ENCODE assay signal across 20 mouse cellular contexts in genomic region chr4:129861400-129861799, GRCm38 (mm10). TPM values are rescaled to one million over a fixed set of nuclear protein-coding genes. Genes with fewer than 3 reads are reported as not detected.
DNase-seq lines count a peak whose midpoint lies in the region; ATAC-seq and TF ChIP-seq lines count a peak whose summit lies in the region.
"Had no signal": no experiment of that assay in that cellular context is flagged by ENCODE, and none has a peak within 500 bp of the region (broad histone marks: within the 10 kb centered on the region; RNA-seq: fewer than 3 reads in every experiment).

No protein-coding gene starts in this region.

- TF ChIP-seq EP300 in CH12.LX (IDR thresholded peaks at IDR 0.05; ENCODE audit: low read length): no peak

- no peak overlapping the region; the same call in 1 of the 2 replicates for H3K4me3 ChIP-seq in spleen, adult 2 months (ENCODE audit: extremely low read depth, insufficient read depth, insufficient read length)
- no peak overlapping the region for H3K4me3 ChIP-seq in CH12.LX (replicated peaks in 1 of 3; ENCODE audit: low read depth in 2 of 3, low read length in 2 of 3, poor library complexity in 1 of 3)
- H3K4me3 ChIP-seq: embryonic facial prominence, embryonic 10.5 days; forebrain, embryonic 13.5 days; heart, embryonic 13.5 days; hindbrain, embryonic 12.5 days had no signal

- WGBS in spleen, adult 2 months: 30% methylated on average over 8 of the region's 8 CpGs

- TF ChIP-seq CTCF in spleen, adult 2 months (IDR thresholded peaks at IDR 0.05; ENCODE audit: extremely low read depth, insufficient read depth, insufficient read length, insufficient replicate concordance): no peak
- no peak for TF ChIP-seq CTCF in CH12.LX (conservative IDR thresholded peaks at IDR 0.05 in 1 of 2, IDR thresholded peaks at IDR 0.05 in 1 of 2; ENCODE audit: low read depth in 2 of 2, low read length in 2 of 2)

- dilution Hi-C loops in CH12.LX (cut with MboI; ENCODE audit: extremely low pct_ligation_motif_present, extremely low pct_unique_long_range_greater_than_20kb, low sequenced_read_pairs): no loop called here

- DNase-seq in spleen, adult 2 months (ENCODE audit: low read depth in 1 of 2, low spot score in 2 of 2): peak in 1 of 2 experiments; percentile 50
- no peak for DNase-seq in spleen, postnatal 4 days (ENCODE audit: low spot score in 2 of 2)
- DNase-seq in CH12.LX (ENCODE audit: extremely low read depth): peak; percentile 36
- no peak for DNase-seq in left cerebral cortex, adult 18-20 months (ENCODE audit: low spot score in 2 of 2)
- DNase-seq in cerebellum, adult 9-10 months: no peak
- DNase-seq: adrenal gland, postnatal 10 days; cerebellum, adult 11 months; cerebellum, adult 8-10 months; cerebellum, postnatal 36 days; forebrain, postnatal 0 days; gastrocnemius, postnatal 14 days; heart, postnatal 4 days had no signal

- TF ChIP-seq RAD21 in CH12.LX (IDR thresholded peaks at IDR 0.05; ENCODE audit: low read depth, low read length): no peak

- in situ Hi-C loops in CH12.LX (cut with MboI; ENCODE audit: low pct_ligation_motif_present, low pct_unique_long_range_greater_than_20kb, low sequenced_read_pairs): no loop called here

- no peaks in the 10 kb centered on the region for H3K36me3 ChIP-seq in spleen, adult 2 months (ENCODE audit: control insufficient read depth, insufficient read depth, low read length)
- H3K36me3 ChIP-seq in CH12.LX (replicated peaks in 1 of 2; ENCODE audit: control insufficient read depth in 1 of 2, insufficient read depth in 1 of 2, low read length in 1 of 2): no peaks in the 10 kb centered on the region
- H3K36me3 ChIP-seq: heart, embryonic 13.5 days had no signal

- H3K79me2 ChIP-seq in CH12.LX (replicated peaks; ENCODE audit: control insufficient read depth, extremely low read depth, insufficient read depth, poor library complexity, severe bottlenecking): no peaks in the 10 kb centered on the region

- H3K27me3 ChIP-seq in spleen, adult 2 months (ENCODE audit: control insufficient read depth, insufficient read depth, low read length): no peaks in the 10 kb centered on the region
- no peaks in the 10 kb centered on the region for H3K27me3 ChIP-seq in CH12.LX (replicated peaks)
- H3K27me3 ChIP-seq: forebrain, embryonic 13.5 days; heart, embryonic 13.5 days; hindbrain, embryonic 12.5 days had no signal

- peaks cover 2% of the 10 kb centered on the region for H3K9me3 ChIP-seq in CH12.LX (replicated peaks; ENCODE audit: low read length)
- H3K9me3 ChIP-seq: embryonic facial prominence, embryonic 10.5 days; forebrain, embryonic 13.5 days; heart, embryonic 13.5 days; hindbrain, embryonic 12.5 days had no signal

- no peak overlapping the region for H3K9ac ChIP-seq in CH12.LX (ENCODE audit: insufficient read depth, low read depth)
- H3K9ac ChIP-seq: forebrain, embryonic 13.5 days; forebrain, postnatal 0 days; heart, embryonic 13.5 days; hindbrain, embryonic 12.5 days had no signal

- peaks cover 8% of the 10 kb centered on the region; the same call in 1 of the 2 replicates for H3K4me1 ChIP-seq in spleen, adult 2 months (ENCODE audit: control insufficient read depth, insufficient read depth, insufficient read length)
- peaks cover 9 to 23% of the 10 kb centered on the region in 2 experiments; a peak in 3 of 4 replicates for H3K4me1 ChIP-seq in CH12.LX (ENCODE audit: control insufficient read depth in 1 of 2, insufficient read depth in 2 of 2)
- H3K4me1 ChIP-seq: embryonic facial prominence, embryonic 10.5 days; forebrain, embryonic 13.5 days; heart, embryonic 13.5 days; hindbrain, embryonic 12.5 days had no signal

- TF ChIP-seq POLR2A in spleen, adult 2 months (IDR thresholded peaks at IDR 0.05; ENCODE audit: low read depth, low read length): no peak; the same call in 1 of the 2 replicates
- no peak for TF ChIP-seq POLR2A in CH12.LX (IDR thresholded peaks at IDR 0.05; ENCODE audit: low read depth, low read length)

- no peak overlapping the region for H3K4me2 ChIP-seq in CH12.LX (ENCODE audit: insufficient read depth, low read depth, poor library complexity, severe bottlenecking)
- H3K4me2 ChIP-seq: forebrain, embryonic 13.5 days; heart, embryonic 13.5 days; hindbrain, embryonic 12.5 days had no signal

- peak; percentile 61 for ATAC-seq in megakaryocyte progenitor cell, adult 5-6 weeks (replicated peaks; ENCODE audit: poor library complexity)
- no peak for ATAC-seq in megakaryocyte-erythroid progenitor cell, adult 5-6 weeks (replicated peaks; ENCODE audit: low FRiP score, low TSS enrichment, poor library complexity, severe bottlenecking)
- ATAC-seq: CD4-positive, CD25-positive, alpha-beta regulatory T cell, adult 4 months; forebrain, embryonic 13.5 days; forebrain, postnatal 0 days; hindbrain, embryonic 16.5 days had no signal

- H3K27ac ChIP-seq in spleen, adult 2 months (ENCODE audit: insufficient read depth, low read length): peak overlapping the region; percentile 62
- no peak overlapping the region for H3K27ac ChIP-seq in CH12.LX (ENCODE audit: insufficient read depth, low read depth)
- H3K27ac ChIP-seq: embryonic facial prominence, embryonic 10.5 days; forebrain, embryonic 13.5 days; heart, embryonic 13.5 days; hindbrain, embryonic 12.5 days had no signal

TF ChIP-seq in CH12.LX, 34 proteins besides CTCF, POLR2A, EP300 and RAD21:
- TF ChIP-seq USF2 (conservative IDR thresholded peaks at IDR 0.05; ENCODE audit: low read depth, low read length) (no peak), ZC3H11A (IDR thresholded peaks at IDR 0.05; ENCODE audit: low read depth, low read length) (no peak), MAX (IDR thresholded peaks at IDR 0.05; ENCODE audit: low read length) (no peak), TCF12 (IDR thresholded peaks at IDR 0.05; ENCODE audit: low read depth, low read length) (no peak), TBP (conservative IDR thresholded peaks at IDR 0.05; ENCODE audit: low read depth, low read length) (no peak), UBTF (IDR thresholded peaks at IDR 0.05; ENCODE audit: low read depth, low read length) (no peak)

RNA-seq across cellular contexts. Expression of gene Ptp4a2, which starts 50.4 kb away (rescaled TPM):
- 47.6 and 51.1 TPM in 2 replicates for polyA plus RNA-seq in spleen, adult 2 months (2012; rRNA removed)
- total RNA-seq in CH12.LX (2012; rRNA removed) (113 and 163 TPM in 2 replicates), CH12.LX (2014; rRNA removed) (415 and 493 TPM in 2 replicates)
- polyA plus RNA-seq in CH12.LX (2012; ENCODE audit: insufficient read length, low read depth): 327 and 467 TPM in 2 replicates
- total RNA-seq in megakaryocyte progenitor cell, adult 5-6 weeks (2015): 310 and 335 TPM in 2 replicates
- total RNA-seq in megakaryocyte progenitor cell, adult 5-6 weeks (2017): 303 and 393 TPM in 2 replicates
- 168 and 313 TPM in 2 replicates for total RNA-seq in megakaryocyte-erythroid progenitor cell, adult 5-6 weeks (2014; fragmentation: Nextera tagmentation)
- 419 and 540 TPM in 2 replicates for total RNA-seq in megakaryocyte-erythroid progenitor cell, adult 5-6 weeks (2017)
- total RNA-seq in left cerebral cortex, adult 18-20 months (2021): 100 to 1,000 TPM; 137 to 141 TPM
